Mouse (Mus musculus): ENCODE measurements at regions not wholly inside any gene's neighbourhood (a gene's known extent, or its start where the extent isn't known, plus 50 kb on each side); places are given as distances from the start of the nearest gene placed in this dataset.

DNA sequence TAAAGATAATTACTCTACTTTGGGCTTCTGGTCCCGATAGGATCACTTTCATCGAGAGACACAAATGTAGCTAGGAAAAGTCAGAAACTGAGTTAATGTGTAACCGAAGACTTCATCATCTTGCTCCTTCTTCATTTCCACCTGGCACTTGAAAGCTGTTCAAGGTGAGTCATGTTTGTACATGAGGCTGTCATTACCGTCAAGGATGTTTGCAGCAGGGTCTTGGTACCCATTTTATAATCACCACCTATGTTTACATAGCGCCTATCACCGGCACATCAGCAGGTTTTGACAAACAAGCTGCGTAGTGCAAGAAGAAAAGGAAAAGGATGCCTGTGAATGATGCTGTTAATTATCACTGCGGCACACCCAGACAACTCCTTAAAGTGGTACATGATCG, 377.0 kb upstream of the Zfp703 start:
- no peak for TF ChIP-seq CTCF (IDR thresholded peaks at IDR 0.05; ENCODE audit: control insufficient read depth, insufficient read depth, insufficient read length)
- no peak for TF ChIP-seq USF1 (IDR thresholded peaks at IDR 0.05; ENCODE audit: low read depth)
- TF ChIP-seq MYOD1 (IDR thresholded peaks at IDR 0.05; ENCODE audit: control insufficient read depth, insufficient read length, low read depth): no peak
- TF ChIP-seq MAX (IDR thresholded peaks at IDR 0.05): no peak
- no peak for TF ChIP-seq CEBPB (IDR thresholded peaks at IDR 0.05; ENCODE audit: low read depth)
- no peak for TF ChIP-seq MYOG (IDR thresholded peaks at IDR 0.05; ENCODE audit: control insufficient read depth, extremely low read depth, insufficient read length)
- TF ChIP-seq FOSL1 (IDR thresholded peaks at IDR 0.05; ENCODE audit: insufficient read depth, low read length, poor library complexity, severe bottlenecking): no peak

Data from C2C12 (cell line).